Mouse (Mus musculus) gastrocnemius, postnatal 10 days (tissue): ENCODE results near the gene Srxn1. TPM values are rescaled to one million over a fixed set of nuclear protein-coding genes. Genes with fewer than 3 reads are reported as not detected.

Experiments used
- DNase-seq: peaks from one replicate; pipeline ENCODE4 v3.0.0; 2021; ENCODE audit warnings: mixed read lengths
- total RNA-seq, 2 experiments: library from RNA; stranded (reverse); gene quantifications; 2 replicates each; pipeline ENCODE4 v1.2.3; 2021

The Srxn1 gene
- total RNA-seq, 2 experiments from 2014 or later, result 8.7 to 14.7 TPM

DNA sequence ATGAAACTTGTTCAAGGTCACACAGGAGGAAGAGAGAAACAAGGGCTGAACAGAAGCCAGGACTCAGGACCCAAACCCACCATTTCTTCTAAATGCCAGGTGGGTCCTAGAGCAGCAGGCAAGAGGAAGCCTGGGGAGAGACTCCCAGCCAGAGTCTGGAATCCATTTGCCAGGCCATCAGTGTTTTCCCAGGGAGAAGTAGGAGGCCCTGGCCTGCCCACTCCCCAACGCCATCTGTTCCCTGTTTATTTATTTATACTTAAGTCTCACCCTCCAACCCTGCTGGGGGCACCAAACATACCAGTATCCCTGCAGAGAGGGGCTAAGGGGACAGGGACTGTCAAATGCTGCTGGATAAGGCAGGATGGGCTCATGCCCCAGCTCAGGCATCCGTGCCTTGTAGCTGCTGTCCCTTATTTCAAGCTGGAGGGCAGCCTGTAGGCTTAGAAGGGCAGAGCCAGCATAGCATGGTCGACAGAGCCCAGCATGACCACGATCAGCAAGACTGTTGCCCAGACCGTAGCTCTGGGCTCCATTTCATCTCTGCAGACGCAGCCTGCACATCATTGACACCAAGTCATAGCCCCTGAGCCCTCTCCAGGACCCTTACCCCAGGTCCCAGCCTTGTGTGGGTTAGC, 14.0 kb downstream of the Srxn1 start:
- DNase-seq, result no peak

DNA sequence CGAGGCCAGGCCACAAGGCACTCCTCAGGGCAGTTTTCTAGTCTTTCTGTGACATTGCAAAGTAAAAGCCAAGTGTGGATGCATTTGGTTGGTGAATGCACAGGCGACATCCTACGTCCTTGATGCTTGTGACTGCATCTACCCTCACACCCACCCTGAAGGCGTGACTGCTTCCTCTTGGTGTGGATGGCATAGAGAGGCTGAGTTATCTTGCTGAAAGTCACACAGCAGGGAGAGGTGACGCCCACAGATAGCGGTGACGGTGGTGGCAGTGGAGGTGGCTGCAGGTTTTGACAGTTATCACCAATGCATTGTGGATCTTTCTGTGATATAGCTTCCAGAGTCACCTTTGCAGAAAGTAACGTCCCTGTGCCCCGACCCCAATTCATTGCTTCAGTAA, 17.6 kb downstream of the Srxn1 start:
- DNase-seq, result no peak

DNA sequence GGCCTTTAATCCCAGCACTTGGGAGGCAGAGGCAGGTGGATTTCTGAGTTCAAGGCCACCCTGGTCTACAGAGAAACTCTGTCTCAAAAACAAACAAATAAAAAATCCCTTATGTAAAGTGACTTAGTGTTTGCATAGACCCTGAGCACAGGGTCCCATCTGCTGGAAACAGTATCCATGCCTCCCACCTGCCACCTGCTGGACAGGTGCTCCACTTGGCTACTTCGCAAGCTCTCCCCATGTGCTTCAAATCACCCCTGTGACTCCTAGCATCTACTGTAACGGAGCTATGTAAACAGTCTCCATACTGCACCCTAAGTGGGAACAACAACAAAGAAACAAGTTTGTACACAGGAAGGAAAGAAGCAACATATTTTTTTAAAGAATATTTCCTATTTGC, 23.3 kb downstream of the Srxn1 start:
- DNase-seq, result no peak

DNA sequence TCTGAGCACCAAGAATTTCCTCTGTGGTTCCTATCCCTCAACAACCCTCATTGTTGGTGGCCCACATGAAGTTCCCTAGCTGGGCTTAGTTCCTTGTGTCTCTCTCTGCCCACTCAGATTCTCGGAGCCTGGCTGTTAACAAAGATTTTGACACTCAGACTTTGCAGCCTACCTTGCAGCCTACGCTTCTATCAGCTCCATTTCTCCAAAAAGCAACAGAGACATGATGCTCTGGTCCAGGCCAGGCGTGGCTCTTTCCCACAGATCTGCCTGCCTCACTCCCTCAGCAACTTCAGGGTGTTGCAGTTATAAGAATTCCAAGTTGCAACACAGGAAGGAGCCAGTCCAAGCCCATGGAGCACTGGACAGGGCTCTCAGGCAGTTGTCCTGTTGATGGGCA, 24.5 kb downstream of the Srxn1 start:
- no peak for DNase-seq

GRCm38 (mm10) chr2:152132016-152132415, 26.7 kb downstream of the Srxn1 start:
- no peak for DNase-seq

- DNase-seq, result no peak
Measured at GRCm38 (mm10) chr2:152132691-152133090, 27.4 kb downstream of the Srxn1 start.

GRCm38 (mm10) chr2:152139191-152139987, 34.1 kb downstream of the Srxn1 start:
- DNase-seq, result no peak

DNA sequence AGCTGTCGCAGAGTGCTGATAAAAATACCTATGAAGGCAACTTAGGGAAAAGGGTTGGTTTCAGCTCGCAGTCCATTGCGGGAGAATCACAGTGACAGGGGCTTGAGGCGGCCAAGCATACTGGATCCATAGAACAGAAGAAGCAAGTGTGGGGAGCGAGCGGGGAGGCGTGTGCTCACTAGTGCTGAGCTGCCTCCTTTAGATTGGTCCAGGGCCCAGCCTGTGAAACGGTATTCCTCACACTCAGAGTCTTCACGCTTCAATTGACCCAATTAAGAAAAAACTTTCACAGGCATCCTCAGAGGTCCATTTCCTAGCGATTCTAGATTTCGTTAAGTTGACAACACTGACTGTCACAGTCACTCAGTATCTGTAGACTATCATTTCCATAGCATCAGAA, 35.6 kb downstream of the Srxn1 start:
- no peak for DNase-seq

GRCm38 (mm10) chr2:152141491-152141890, 36.2 kb downstream of the Srxn1 start:
- DNase-seq, result no peak

DNA sequence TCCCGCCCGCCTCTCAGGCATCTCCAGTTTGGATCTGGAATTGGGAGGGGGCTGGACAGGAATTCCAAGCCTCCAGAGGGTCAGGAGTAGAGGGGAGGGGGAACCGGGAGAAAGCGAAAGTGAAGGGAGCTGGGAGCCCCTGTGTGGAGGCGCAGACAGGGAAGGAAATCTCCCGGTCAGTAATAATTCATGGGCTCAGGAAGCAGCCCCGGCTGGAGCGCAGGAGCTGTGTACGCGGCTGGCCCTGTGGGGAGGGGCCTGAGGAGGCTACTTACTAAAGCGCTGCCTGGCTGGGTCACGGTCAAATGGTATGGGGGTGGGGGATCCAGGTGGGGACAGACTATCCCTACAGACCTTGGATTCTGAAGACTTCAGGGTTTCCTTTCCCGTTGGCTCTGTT, 36.7 kb downstream of the Srxn1 start:
- peak; percentile 29 for DNase-seq

DNA sequence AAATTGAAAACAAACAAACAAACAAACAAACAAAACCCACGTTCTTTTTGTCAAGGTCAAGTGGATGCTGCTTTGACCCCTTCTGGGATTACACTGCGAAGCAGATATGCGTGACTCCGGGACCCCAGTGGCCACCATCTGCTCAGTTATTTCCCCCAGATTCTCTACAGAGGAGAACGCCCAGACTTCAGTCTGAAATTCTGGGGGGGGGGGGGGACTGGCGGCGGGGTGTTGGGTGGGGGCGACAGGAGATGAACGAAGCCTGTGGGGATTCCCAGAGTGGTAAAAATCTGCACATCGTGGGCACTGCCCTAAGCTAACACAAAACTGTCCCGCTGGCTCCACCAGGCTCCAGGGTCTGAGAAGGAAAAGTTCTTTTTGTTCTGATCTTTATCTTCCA, 37.3 kb downstream of the Srxn1 start:
- no peak for DNase-seq

- peak; percentile 69 for DNase-seq
Measured at GRCm38 (mm10) chr2:152143279-152144157, 38.2 kb downstream of the Srxn1 start, which contains the start of gene Tcf15. Gene Tcf15, plus strand, starts transcription at chr2:152143561.

- DNase-seq, result no peak
Measured at GRCm38 (mm10) chr2:152144158-152144450, 38.8 kb downstream of the Srxn1 start.

DNA sequence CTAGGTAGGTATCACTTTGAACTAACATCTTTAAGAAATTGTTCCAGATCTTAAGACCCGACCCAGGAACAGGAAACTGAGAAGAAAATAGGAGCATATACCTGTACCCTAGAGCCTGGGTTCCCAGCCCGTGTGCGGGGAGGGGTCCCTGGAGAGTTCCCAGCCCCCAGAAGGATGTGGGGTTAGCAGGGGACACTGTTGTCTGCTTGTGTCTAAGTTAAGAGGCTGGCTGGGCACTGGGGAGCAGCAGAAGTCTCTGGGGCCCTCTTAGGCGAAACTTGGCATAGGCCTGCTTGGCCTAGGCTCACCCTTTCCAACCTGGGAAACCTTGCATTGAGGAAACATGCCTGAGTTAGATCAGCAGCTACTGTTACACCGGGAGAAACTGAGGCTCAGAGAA, 39.2 kb downstream of the Srxn1 start:
- no peak for DNase-seq

GRCm38 (mm10) chr2:152145711-152146110, 40.4 kb downstream of the Srxn1 start:
- DNase-seq, result no peak

- DNase-seq, result no peak
Measured at GRCm38 (mm10) chr2:152147079-152147478, 41.8 kb downstream of the Srxn1 start.

GRCm38 (mm10) chr2:152148675-152149074, 43.4 kb downstream of the Srxn1 start:
- no peak for DNase-seq

DNA sequence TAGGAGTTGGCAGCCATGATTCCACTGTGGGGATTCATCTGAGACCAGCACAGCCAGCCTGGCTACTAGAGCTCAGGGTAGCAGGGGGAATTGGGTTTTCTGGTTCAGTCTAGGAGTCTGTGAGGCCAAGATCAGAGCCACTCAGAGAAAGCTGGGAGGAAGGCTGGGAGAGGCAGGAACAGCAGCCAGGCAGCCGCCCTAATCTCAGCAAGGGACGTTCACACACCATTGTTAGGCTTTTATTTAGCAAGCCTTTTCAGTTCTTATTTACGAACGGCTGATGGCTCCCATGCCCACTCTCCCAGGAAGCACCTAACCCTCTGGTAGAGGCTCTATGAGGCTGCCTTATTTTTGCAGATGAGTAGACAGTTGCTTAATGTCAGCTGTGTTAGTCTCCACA, 44.6 kb downstream of the Srxn1 start:
- no peak for DNase-seq

DNA sequence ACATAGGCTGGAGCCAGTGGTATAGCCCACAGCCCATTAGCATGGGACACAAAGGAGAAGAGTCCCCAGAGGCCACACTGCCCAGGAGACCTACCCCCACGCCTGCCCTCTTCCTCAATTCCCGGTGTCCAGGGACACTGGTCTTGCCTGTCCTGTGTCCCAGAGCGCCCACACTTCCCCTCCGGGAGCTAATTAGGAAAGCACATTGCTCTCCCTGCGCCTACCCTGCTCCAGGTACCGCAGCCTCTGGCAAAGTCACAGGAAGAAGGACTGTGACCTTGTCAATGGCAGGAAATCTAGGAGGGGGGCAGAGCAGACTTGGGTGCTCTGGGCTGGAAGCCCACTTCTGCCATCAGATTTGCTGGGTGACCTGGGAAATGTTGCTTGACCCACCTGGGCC, 45.1 kb downstream of the Srxn1 start:
- DNase-seq, result no peak

GRCm38 (mm10) chr2:152153361-152153760, 48.0 kb downstream of the Srxn1 start:
- no peak for DNase-seq

DNA sequence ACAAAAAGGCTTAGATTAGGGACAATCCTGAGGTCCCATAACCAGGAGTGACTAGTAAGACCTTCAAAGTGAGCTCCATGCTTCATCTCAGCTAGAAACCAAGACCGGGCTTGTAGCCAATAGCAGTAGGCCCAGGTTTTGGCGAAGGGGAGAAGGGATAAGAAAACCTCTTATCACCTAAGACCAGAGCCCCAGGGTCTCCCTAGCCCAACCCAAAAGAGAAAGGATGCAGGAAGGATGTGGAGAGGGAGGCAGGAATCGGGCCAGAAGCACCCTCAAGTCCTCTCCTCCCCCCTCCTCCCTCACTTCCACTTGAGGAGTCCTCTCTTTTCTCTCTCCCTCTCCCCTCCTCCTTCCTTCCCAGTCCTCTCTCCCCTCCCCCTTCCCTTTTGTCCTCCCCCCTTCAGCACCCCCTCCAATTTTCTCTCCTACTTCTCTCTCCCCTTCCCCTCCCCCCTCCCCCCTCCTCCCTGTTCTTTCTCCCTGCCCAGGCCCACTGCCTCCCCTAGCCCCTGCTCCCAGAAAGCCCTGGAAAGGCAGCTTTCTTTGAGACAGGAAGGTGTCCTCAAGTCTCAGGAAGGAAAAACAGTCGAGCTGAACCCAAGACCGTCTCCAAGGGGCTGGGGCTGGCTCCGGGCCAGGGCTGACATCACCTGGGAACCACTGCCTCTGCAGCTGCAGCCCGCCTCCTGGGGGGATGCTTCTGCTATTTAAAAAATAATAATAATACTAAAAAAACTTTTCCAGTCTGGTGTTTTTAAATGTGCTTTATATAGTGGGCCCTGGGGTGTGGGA, 50.3 kb downstream of the Srxn1 start:
- peak; percentile 82 for DNase-seq

- no peak for DNase-seq
Measured at GRCm38 (mm10) chr2:152156471-152156870, 51.2 kb downstream of the Srxn1 start.
